Comparison of ENCODE assay signal across 21 mouse cellular contexts in the genomic region with DNA sequence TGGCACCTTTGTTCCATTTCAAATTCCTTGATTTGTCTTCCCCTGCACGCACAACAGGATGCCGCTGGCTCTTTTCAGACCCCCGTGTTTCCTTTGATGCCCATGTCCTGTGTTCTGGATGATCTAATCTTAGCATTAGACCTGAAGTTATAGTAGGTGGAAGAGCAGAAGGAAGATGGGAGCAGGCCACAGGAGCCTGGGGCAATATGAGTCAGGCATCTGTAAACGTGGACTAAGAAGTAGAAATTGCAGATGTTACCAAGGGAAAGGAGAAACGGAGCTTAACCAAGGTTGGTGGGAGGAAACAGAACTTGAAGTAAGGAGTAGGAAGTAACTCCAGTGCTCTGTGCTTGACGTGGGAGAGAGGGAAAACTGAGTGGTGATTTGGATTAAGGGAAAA. TPM values are rescaled to one million over a fixed set of nuclear protein-coding genes. Genes with fewer than 3 reads are reported as not detected.
DNase-seq lines count a peak whose midpoint lies in the region; ATAC-seq lines count a peak whose summit lies in the region.
"Had no signal": no experiment of that assay in that cellular context is flagged by ENCODE, and none has a peak within 500 bp of the region (broad histone marks: within the 10 kb centered on the region; RNA-seq: fewer than 3 reads in every experiment).

No protein-coding gene starts in this region.

- WGBS in embryonic facial prominence, embryonic 14.5 days: 52% methylated on average over 6 of the region's 6 CpGs
- 82% methylated on average over 6 of the region's 6 CpGs for WGBS in embryonic facial prominence, embryonic 10.5 days
- WGBS in midbrain, embryonic 11.5 days: 73% methylated on average over 6 of the region's 6 CpGs
- 68% methylated on average over 6 of the region's 6 CpGs for WGBS in midbrain, embryonic 16.5 days

- H3K27me3 ChIP-seq in embryonic facial prominence, embryonic 14.5 days (replicated peaks; ENCODE audit: control insufficient read depth, insufficient read depth, low read length): no peaks in the 10 kb centered on the region
- H3K27me3 ChIP-seq in embryonic facial prominence, embryonic 10.5 days (replicated peaks; ENCODE audit: low read depth, poor library complexity, severe bottlenecking): no peaks in the 10 kb centered on the region
- H3K27me3 ChIP-seq in midbrain, embryonic 11.5 days (ENCODE audit: control insufficient read depth, insufficient read depth, low read length): peaks cover 10% of the 10 kb centered on the region; the same call in 1 of the 2 replicates
- H3K27me3 ChIP-seq in midbrain, embryonic 16.5 days (ENCODE audit: control insufficient read depth, insufficient read depth, low read depth, low read length): no peaks in the 10 kb centered on the region
- H3K27me3 ChIP-seq: embryonic facial prominence, embryonic 13.5 days; forebrain, embryonic 13.5 days; forebrain, embryonic 15.5 days had no signal

- H3K27ac ChIP-seq in embryonic facial prominence, embryonic 14.5 days (replicated peaks; ENCODE audit: low read depth, low read length): no peak overlapping the region
- H3K27ac ChIP-seq in embryonic facial prominence, embryonic 10.5 days (replicated peaks): no peak overlapping the region
- no peak overlapping the region for H3K27ac ChIP-seq in midbrain, embryonic 11.5 days (ENCODE audit: low read depth, low read length)
- no peak overlapping the region for H3K27ac ChIP-seq in midbrain, embryonic 16.5 days (ENCODE audit: low read length)
- H3K27ac ChIP-seq: embryonic facial prominence, embryonic 13.5 days; forebrain, embryonic 13.5 days; forebrain, embryonic 15.5 days had no signal

- no peak overlapping the region for H3K9ac ChIP-seq in embryonic facial prominence, embryonic 14.5 days (ENCODE audit: low read depth, low read length)
- no peak overlapping the region for H3K9ac ChIP-seq in midbrain, embryonic 11.5 days (ENCODE audit: low read length)
- no peak overlapping the region for H3K9ac ChIP-seq in midbrain, embryonic 16.5 days (ENCODE audit: low read depth, low read length)
- H3K9ac ChIP-seq: embryonic facial prominence, embryonic 13.5 days; forebrain, embryonic 13.5 days; forebrain, embryonic 15.5 days; forebrain, postnatal 0 days had no signal

- no peak overlapping the region for H3K4me2 ChIP-seq in embryonic facial prominence, embryonic 14.5 days (ENCODE audit: low read depth, low read length)
- no peak overlapping the region for H3K4me2 ChIP-seq in midbrain, embryonic 11.5 days
- H3K4me2 ChIP-seq in midbrain, embryonic 16.5 days (ENCODE audit: low read length): no peak overlapping the region
- H3K4me2 ChIP-seq: embryonic facial prominence, embryonic 13.5 days; forebrain, embryonic 13.5 days; forebrain, embryonic 15.5 days had no signal

- H3K4me3 ChIP-seq in embryonic facial prominence, embryonic 14.5 days (ENCODE audit: low read depth, low read length): no peak overlapping the region
- no peak overlapping the region for H3K4me3 ChIP-seq in embryonic facial prominence, embryonic 10.5 days
- no peak overlapping the region for H3K4me3 ChIP-seq in midbrain, embryonic 11.5 days (ENCODE audit: low read depth, low read length)
- no peak overlapping the region for H3K4me3 ChIP-seq in midbrain, embryonic 16.5 days (ENCODE audit: low read depth, low read length)
- H3K4me3 ChIP-seq: embryonic facial prominence, embryonic 13.5 days; forebrain, embryonic 13.5 days; forebrain, embryonic 15.5 days had no signal

- ATAC-seq in embryonic facial prominence, embryonic 14.5 days (ENCODE audit: low read depth): no peak
- no peak for ATAC-seq in midbrain, embryonic 11.5 days (ENCODE audit: low FRiP score)
- ATAC-seq in midbrain, embryonic 16.5 days: no peak
- no peak for ATAC-seq in megakaryocyte progenitor cell, adult 5-6 weeks (replicated peaks; ENCODE audit: poor library complexity)
- ATAC-seq: activated CD4-positive, CD25-positive, alpha-beta regulatory T cell, adult 4 months; forebrain, embryonic 13.5 days; forebrain, embryonic 15.5 days; forebrain, postnatal 0 days; Patski had no signal

- no peaks in the 10 kb centered on the region for H3K4me1 ChIP-seq in embryonic facial prominence, embryonic 14.5 days (ENCODE audit: control insufficient read depth, insufficient read depth, low read length)
- H3K4me1 ChIP-seq in embryonic facial prominence, embryonic 10.5 days: no peaks in the 10 kb centered on the region
- H3K4me1 ChIP-seq in midbrain, embryonic 11.5 days (ENCODE audit: control insufficient read depth, insufficient read depth, low read length): no peaks in the 10 kb centered on the region
- no peaks in the 10 kb centered on the region for H3K4me1 ChIP-seq in midbrain, embryonic 16.5 days (ENCODE audit: control insufficient read depth, insufficient read depth, low read length)
- H3K4me1 ChIP-seq: embryonic facial prominence, embryonic 13.5 days; forebrain, embryonic 13.5 days had no signal

- H3K36me3 ChIP-seq in embryonic facial prominence, embryonic 14.5 days (ENCODE audit: control insufficient read depth, insufficient read depth, low read length): no peaks in the 10 kb centered on the region
- no peaks in the 10 kb centered on the region for H3K36me3 ChIP-seq in embryonic facial prominence, embryonic 10.5 days (replicated peaks)
- no peaks in the 10 kb centered on the region for H3K36me3 ChIP-seq in midbrain, embryonic 11.5 days (ENCODE audit: control insufficient read depth, insufficient read depth, low read length)
- H3K36me3 ChIP-seq in midbrain, embryonic 16.5 days (ENCODE audit: control insufficient read depth, insufficient read depth, low read length): no peaks in the 10 kb centered on the region
- H3K36me3 ChIP-seq: embryonic facial prominence, embryonic 13.5 days; forebrain, embryonic 15.5 days had no signal

- no peaks in the 10 kb centered on the region for H3K9me3 ChIP-seq in embryonic facial prominence, embryonic 14.5 days (ENCODE audit: control insufficient read depth, low read length)
- no peaks in the 10 kb centered on the region for H3K9me3 ChIP-seq in embryonic facial prominence, embryonic 10.5 days
- H3K9me3 ChIP-seq in midbrain, embryonic 11.5 days (ENCODE audit: control insufficient read depth, low read length): no peaks in the 10 kb centered on the region
- no peaks in the 10 kb centered on the region for H3K9me3 ChIP-seq in midbrain, embryonic 16.5 days (replicated peaks; ENCODE audit: control insufficient read depth, low read length, poor library complexity, severe bottlenecking)
- H3K9me3 ChIP-seq: embryonic facial prominence, embryonic 13.5 days; forebrain, embryonic 13.5 days; forebrain, embryonic 15.5 days had no signal

- peak; percentile 22 for DNase-seq in embryonic facial prominence, embryonic 14.5 days (ENCODE audit: low spot score)
- no peak for DNase-seq in embryonic facial prominence, embryonic 10.5 days (ENCODE audit: low spot score)
- peak; percentile 10 for DNase-seq in midbrain, embryonic 11.5 days (ENCODE audit: low spot score, missing footprints)
- DNase-seq: adrenal gland, adult 8-10 months; adrenal gland, postnatal 14 days; adrenal gland, postnatal 36 days; cerebellum, adult 11-12 months; cerebellum, adult 2 months; cerebellum, adult 9-10 months; cerebellum, postnatal 10 days; cerebellum, postnatal 25 days; forebrain, postnatal 0 days had no signal

RNA-seq across cellular contexts. Expression of gene Epsti1, which starts 57.7 kb away (rescaled TPM):
- polyA plus RNA-seq in embryonic facial prominence, embryonic 14.5 days (2014; fragmentation: Nextera tagmentation; extraction: Ambion mirVana): 1.1 TPM in 2 replicates
- 0.30 TPM in 1 of 2 replicates, not detected in the other for polyA plus RNA-seq in embryonic facial prominence, embryonic 10.5 days (2016; fragmentation: Nextera tagmentation; extraction: Ambion mirVana)
- polyA plus RNA-seq in midbrain, embryonic 11.5 days (2014; fragmentation: Nextera tagmentation; extraction: Ambion mirVana): 0.31 and 0.44 TPM in 2 replicates
- 0.32 TPM in 1 of 2 replicates, not detected in the other for polyA plus RNA-seq in midbrain, embryonic 16.5 days (2015; fragmentation: Nextera tagmentation; extraction: Ambion mirVana)
- 11.1 and 13.2 TPM in 2 replicates for total RNA-seq in megakaryocyte progenitor cell, adult 5-6 weeks (2015)
- total RNA-seq in megakaryocyte progenitor cell, adult 5-6 weeks (2017): 29.6 and 36.9 TPM in 2 replicates
- total RNA-seq: ES-E14, MEL had no signal
- polyA plus RNA-seq: Patski had no signal
